In genomic region chr7:118708002-118708401, GRCm38 (mm10) we compare ENCODE assay signal across 17 mouse cellular contexts. TPM values are rescaled to one million over a fixed set of nuclear protein-coding genes. Genes with fewer than 3 reads are reported as not detected.
DNase-seq lines count a peak whose midpoint lies in the region; ATAC-seq and TF ChIP-seq lines count a peak whose summit lies in the region.
"Had no signal": no experiment of that assay in that cellular context is flagged by ENCODE, and none has a peak within 500 bp of the region (broad histone marks: within the 10 kb centered on the region; RNA-seq: fewer than 3 reads in every experiment).

No protein-coding gene starts in this region.

- H3K27me3 ChIP-seq in lung, embryonic 14.5 days (ENCODE audit: insufficient read depth, low read length), result no peaks in the 10 kb centered on the region
- no peaks in the 10 kb centered on the region for H3K27me3 ChIP-seq in stomach, embryonic 16.5 days (ENCODE audit: control insufficient read depth, insufficient read depth, low read length)
- H3K27me3 ChIP-seq: embryonic facial prominence, embryonic 13.5 days; liver, embryonic 13.5 days; megakaryocyte, embryonic 14.5 days; neural tube, embryonic 15.5 days had no signal

- H3K4me3 ChIP-seq in lung, embryonic 14.5 days (ENCODE audit: low read depth, low read length), result no peak overlapping the region
- H3K4me3 ChIP-seq in stomach, embryonic 16.5 days (replicated peaks; ENCODE audit: low read length), result no peak overlapping the region
- H3K4me3 ChIP-seq: embryonic facial prominence, embryonic 13.5 days; forebrain, embryonic 10.5 days; heart, adult 2 months; liver, embryonic 13.5 days; megakaryocyte, embryonic 14.5 days; neural tube, embryonic 15.5 days had no signal

- 51% methylated on average over 4 of the region's 4 CpGs for WGBS in lung, embryonic 14.5 days
- WGBS in stomach, embryonic 16.5 days, result 60% methylated on average over 4 of the region's 4 CpGs

- no peaks in the 10 kb centered on the region for H3K36me3 ChIP-seq in lung, embryonic 14.5 days (ENCODE audit: insufficient read depth)
- no peaks in the 10 kb centered on the region for H3K36me3 ChIP-seq in stomach, embryonic 16.5 days (ENCODE audit: control insufficient read depth, insufficient read depth, low read length)
- H3K36me3 ChIP-seq: embryonic facial prominence, embryonic 13.5 days; liver, embryonic 13.5 days; neural tube, embryonic 15.5 days had no signal

- TF ChIP-seq CTCF in lung, embryonic 14.5 days (IDR thresholded peaks at IDR 0.05; ENCODE audit: low read depth), result no peak

- no peak overlapping the region for H3K4me2 ChIP-seq in lung, embryonic 14.5 days
- H3K4me2 ChIP-seq in stomach, embryonic 16.5 days (ENCODE audit: low read depth, low read length), result no peak overlapping the region
- H3K4me2 ChIP-seq: embryonic facial prominence, embryonic 13.5 days; liver, embryonic 13.5 days; neural tube, embryonic 15.5 days had no signal

- H3K27ac ChIP-seq in lung, embryonic 14.5 days (ENCODE audit: low read depth), result no peak overlapping the region
- no peak overlapping the region for H3K27ac ChIP-seq in stomach, embryonic 16.5 days (ENCODE audit: low read length)
- H3K27ac ChIP-seq: embryonic facial prominence, embryonic 13.5 days; forebrain, embryonic 10.5 days; heart, adult 2 months; liver, embryonic 13.5 days; neural tube, embryonic 15.5 days had no signal

- ATAC-seq in lung, embryonic 14.5 days (ENCODE audit: insufficient read depth), result no peak
- ATAC-seq in stomach, embryonic 16.5 days (ENCODE audit: insufficient read depth, low FRiP score), result peak; percentile 11; the same call in 1 of the 2 replicates
- ATAC-seq: hindbrain, embryonic 16.5 days had no signal

- H3K9me3 ChIP-seq in lung, embryonic 14.5 days (ENCODE audit: low read depth, low read length), result no peaks in the 10 kb centered on the region
- no peaks in the 10 kb centered on the region for H3K9me3 ChIP-seq in stomach, embryonic 16.5 days (replicated peaks; ENCODE audit: control insufficient read depth, low read length)
- H3K9me3 ChIP-seq: embryonic facial prominence, embryonic 13.5 days; forebrain, embryonic 10.5 days; liver, embryonic 13.5 days; megakaryocyte, embryonic 14.5 days; neural tube, embryonic 15.5 days had no signal

- peaks cover 7% of the 10 kb centered on the region for H3K4me1 ChIP-seq in lung, embryonic 14.5 days (ENCODE audit: insufficient read depth)
- H3K4me1 ChIP-seq in stomach, embryonic 16.5 days (ENCODE audit: control insufficient read depth, insufficient read depth, low read length), result peaks cover 25% of the 10 kb centered on the region

- H3K9ac ChIP-seq in lung, embryonic 14.5 days, result no peak overlapping the region
- H3K9ac ChIP-seq in stomach, embryonic 16.5 days (ENCODE audit: low read length), result no peak overlapping the region
- H3K9ac ChIP-seq: embryonic facial prominence, embryonic 13.5 days; liver, embryonic 13.5 days; neural tube, embryonic 15.5 days had no signal

- DNase-seq in cerebellum, adult 9-10 months, result peak; percentile 35
- no peak for DNase-seq in cerebellum, adult 11 months
- DNase-seq in lung, embryonic 14.5 days, result peak; percentile 40
- no peak for DNase-seq in lung, postnatal 10 days
- DNase-seq in kidney, postnatal 25 days, result peak; percentile 78 to 84
- no peak for DNase-seq in embryo, embryonic 11 days
- DNase-seq in natural killer cell, adult 2 months (ENCODE audit: low spot score in 2 of 2), result no peak
- DNase-seq: adrenal gland, adult 8-10 months; heart, adult 2 months; heart, postnatal 10 days; liver, embryonic 13.5 days had no signal

RNA-seq across cellular contexts. Expression of gene Gde1, which starts 2.4 kb away (rescaled TPM):
- polyA plus RNA-seq in lung, embryonic 14.5 days (2014; fragmentation: Nextera tagmentation; extraction: Ambion mirVana), result 102 and 106 TPM in 2 replicates
- 110 and 116 TPM in 2 replicates for polyA plus RNA-seq in stomach, embryonic 16.5 days (2015; fragmentation: Nextera tagmentation; extraction: Ambion mirVana)

RNA-seq across cellular contexts. Expression of gene Ccp110, which starts 4.3 kb away (rescaled TPM):
- polyA plus RNA-seq in lung, embryonic 14.5 days (2014; fragmentation: Nextera tagmentation; extraction: Ambion mirVana), result 12.0 and 13.5 TPM in 2 replicates
- polyA plus RNA-seq in stomach, embryonic 16.5 days (2015; fragmentation: Nextera tagmentation; extraction: Ambion mirVana), result 14.5 and 16.7 TPM in 2 replicates

RNA-seq across cellular contexts. Expression of gene Vps35l, which starts 32.0 kb away (rescaled TPM):
- polyA plus RNA-seq in lung, embryonic 14.5 days (2014; fragmentation: Nextera tagmentation; extraction: Ambion mirVana), result 63.4 and 66.3 TPM in 2 replicates
- polyA plus RNA-seq in stomach, embryonic 16.5 days (2015; fragmentation: Nextera tagmentation; extraction: Ambion mirVana), result 57.2 and 60.7 TPM in 2 replicates

Comparison
In these comparisons a context has a peak if more than half of its experiments do, and no peak if none do; other contexts are left out.
1. DNase-seq: peak in cerebellum, adult 9-10 months (single experiment), lung, embryonic 14.5 days (single experiment) and kidney, postnatal 25 days (2 of 2); none in cerebellum, adult 11 months (single experiment), lung, postnatal 10 days (single experiment), embryo, embryonic 11 days (single experiment) and natural killer cell, adult 2 months (0 of 2).